Mouse (Mus musculus): ENCODE results near the gene Aph1b.

Aph1b gene

GRCm38 (mm10) chr9:66739516-66739915, 55.8 kb downstream of the Aph1b start:
- DNase-seq: no peak

- DNase-seq: no peak
These were observed 58.7 kb downstream of the Aph1b start for GRCm38 (mm10) chr9:66736551-66736950.

- no peak for DNase-seq
These were observed 59.3 kb downstream of the Aph1b start for GRCm38 (mm10) chr9:66736016-66736415.

- DNase-seq: no peak
These were observed 60.2 kb downstream of the Aph1b start for GRCm38 (mm10) chr9:66735122-66735521.

- no peak for DNase-seq
These were observed 60.7 kb downstream of the Aph1b start for GRCm38 (mm10) chr9:66734568-66734967.

GRCm38 (mm10) chr9:66732791-66733691, 62.2 kb downstream of the Aph1b start:
- no peak for DNase-seq

GRCm38 (mm10) chr9:66731284-66731683, 64.0 kb downstream of the Aph1b start:
- no peak for DNase-seq

- DNase-seq: no peak
These were observed 64.7 kb downstream of the Aph1b start for GRCm38 (mm10) chr9:66730556-66730955.

GRCm38 (mm10) chr9:66727333-66727732, 68.0 kb downstream of the Aph1b start:
- DNase-seq: no peak

- DNase-seq: no peak
These were observed 69.7 kb downstream of the Aph1b start for GRCm38 (mm10) chr9:66725591-66725990.
